Comparison of ENCODE assay signal across 10 mouse cellular contexts in the genomic region with DNA sequence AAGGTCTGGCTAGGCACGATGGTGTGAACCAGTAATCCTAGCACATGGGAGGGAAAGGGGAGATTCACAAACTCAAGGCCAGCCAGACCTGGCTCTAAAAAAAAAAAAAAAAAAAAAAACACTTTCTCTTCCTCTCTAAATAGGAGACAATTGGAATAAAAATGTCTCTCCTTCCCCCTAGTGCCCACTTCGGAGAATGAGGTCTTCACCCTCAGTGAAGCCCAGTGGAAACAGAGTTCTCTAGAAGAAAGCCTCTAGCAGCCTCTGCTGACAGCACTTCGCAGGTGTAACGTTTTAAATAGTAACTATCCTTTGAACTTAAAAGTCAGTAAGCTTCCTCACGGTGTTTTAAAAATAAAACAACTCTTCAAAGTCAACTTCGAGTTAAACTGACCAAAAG. TPM values are rescaled to one million over a fixed set of nuclear protein-coding genes. Genes with fewer than 3 reads are reported as not detected.
DNase-seq lines count a peak whose midpoint lies in the region; ATAC-seq and TF ChIP-seq lines count a peak whose summit lies in the region.
"Had no signal": no experiment of that assay in that cellular context is flagged by ENCODE, and none has a peak within 500 bp of the region (broad histone marks: within the 10 kb centered on the region; RNA-seq: fewer than 3 reads in every experiment).

No protein-coding gene starts in this region.

- WGBS in kidney, embryonic 15.5 days, result 45% methylated on average over 6 of the region's 6 CpGs
- WGBS in midbrain, postnatal 0 days, result 79% methylated on average over 6 of the region's 6 CpGs
- 82% methylated on average over 6 of the region's 6 CpGs for WGBS in midbrain, embryonic 11.5 days
- 52% methylated on average over 6 of the region's 6 CpGs for WGBS in stomach, postnatal 0 days

- TF ChIP-seq EP300 in stomach, postnatal 0 days (optimal IDR thresholded peaks at IDR 0.05), result no peak

- DNase-seq in cerebellum, postnatal 14 days, result peak; percentile 5 to 10
- no peak for DNase-seq in cerebellum, adult 11 months
- no peak for DNase-seq in kidney, adult 9 months
- DNase-seq in midbrain, postnatal 0 days (ENCODE audit: low spot score), result peak; percentile 57
- DNase-seq in midbrain, embryonic 11.5 days (ENCODE audit: low spot score, missing footprints), result no peak
- no peak for DNase-seq in stomach, postnatal 0 days (ENCODE audit: low spot score)
- DNase-seq in urinary bladder, postnatal 4 days (ENCODE audit: low spot score in 2 of 2), result no peak
- DNase-seq: gastrocnemius, postnatal 25 days had no signal

- 0 out of 2 replicates have a peak, but pooled peaks have one; percentile 46 for ATAC-seq in kidney, embryonic 15.5 days (replicated peaks; ENCODE audit: low FRiP score)
- no peak for ATAC-seq in midbrain, postnatal 0 days (ENCODE audit: low FRiP score)
- ATAC-seq in midbrain, embryonic 11.5 days (ENCODE audit: low FRiP score), result no peak
- no peak for ATAC-seq in stomach, postnatal 0 days (ENCODE audit: low FRiP score, low TSS enrichment)

- no peak overlapping the region for H3K27ac ChIP-seq in kidney, embryonic 15.5 days
- H3K27ac ChIP-seq in midbrain, postnatal 0 days (ENCODE audit: low read depth, low read length), result no peak overlapping the region
- no peak overlapping the region for H3K27ac ChIP-seq in midbrain, embryonic 11.5 days (ENCODE audit: low read depth, low read length)
- H3K27ac ChIP-seq in stomach, postnatal 0 days (replicated peaks), result no peak overlapping the region
- H3K27ac ChIP-seq: midbrain, embryonic 12.5 days had no signal

- TF ChIP-seq CTCF in midbrain, postnatal 0 days (IDR thresholded peaks at IDR 0.05), result peak; percentile 71
- peak; percentile 70 for TF ChIP-seq CTCF in stomach, postnatal 0 days (IDR thresholded peaks at IDR 0.05; ENCODE audit: low read depth)

- no peaks in the 10 kb centered on the region for H3K27me3 ChIP-seq in kidney, embryonic 15.5 days
- no peaks in the 10 kb centered on the region for H3K27me3 ChIP-seq in midbrain, postnatal 0 days (ENCODE audit: insufficient read depth, low read length)
- no peaks in the 10 kb centered on the region for H3K27me3 ChIP-seq in midbrain, embryonic 11.5 days (ENCODE audit: control insufficient read depth, insufficient read depth, low read length)
- no peaks in the 10 kb centered on the region for H3K27me3 ChIP-seq in stomach, postnatal 0 days (ENCODE audit: control insufficient read depth, insufficient read depth, low read length)
- H3K27me3 ChIP-seq: midbrain, embryonic 12.5 days had no signal

- no peak overlapping the region for H3K9ac ChIP-seq in kidney, embryonic 15.5 days
- H3K9ac ChIP-seq in midbrain, postnatal 0 days (replicated peaks; ENCODE audit: low read length, poor library complexity, severe bottlenecking), result no peak overlapping the region
- no peak overlapping the region for H3K9ac ChIP-seq in midbrain, embryonic 11.5 days (ENCODE audit: low read length)
- no peak overlapping the region for H3K9ac ChIP-seq in stomach, postnatal 0 days (ENCODE audit: low read length)
- H3K9ac ChIP-seq: midbrain, embryonic 12.5 days had no signal

- no peaks in the 10 kb centered on the region for H3K9me3 ChIP-seq in kidney, embryonic 15.5 days (replicated peaks)
- no peaks in the 10 kb centered on the region for H3K9me3 ChIP-seq in midbrain, postnatal 0 days (ENCODE audit: low read length)
- no peaks in the 10 kb centered on the region for H3K9me3 ChIP-seq in midbrain, embryonic 11.5 days (ENCODE audit: control insufficient read depth, low read length)
- H3K9me3 ChIP-seq in stomach, postnatal 0 days (ENCODE audit: control insufficient read depth, low read length), result no peaks in the 10 kb centered on the region
- H3K9me3 ChIP-seq: midbrain, embryonic 12.5 days had no signal

- no peaks in the 10 kb centered on the region for H3K4me1 ChIP-seq in kidney, embryonic 15.5 days
- no peaks in the 10 kb centered on the region for H3K4me1 ChIP-seq in midbrain, postnatal 0 days (ENCODE audit: insufficient read depth, low read length)
- H3K4me1 ChIP-seq in midbrain, embryonic 11.5 days (ENCODE audit: control insufficient read depth, insufficient read depth, low read length), result no peaks in the 10 kb centered on the region
- no peaks in the 10 kb centered on the region for H3K4me1 ChIP-seq in stomach, postnatal 0 days (replicated peaks; ENCODE audit: control insufficient read depth, insufficient read depth)
- H3K4me1 ChIP-seq: midbrain, embryonic 12.5 days had no signal

- peaks cover 7% of the 10 kb centered on the region; the same call in 1 of the 2 replicates for H3K36me3 ChIP-seq in kidney, embryonic 15.5 days
- peaks cover 19% of the 10 kb centered on the region for H3K36me3 ChIP-seq in midbrain, postnatal 0 days (ENCODE audit: insufficient read depth, low read length)
- H3K36me3 ChIP-seq in midbrain, embryonic 11.5 days (ENCODE audit: control insufficient read depth, insufficient read depth, low read length), result no peaks in the 10 kb centered on the region; the same call in 1 of the 2 replicates
- H3K36me3 ChIP-seq in stomach, postnatal 0 days (ENCODE audit: control insufficient read depth, insufficient read depth, low read length), result no peaks in the 10 kb centered on the region

- H3K4me3 ChIP-seq in kidney, embryonic 15.5 days (replicated peaks), result no peak overlapping the region
- H3K4me3 ChIP-seq in midbrain, postnatal 0 days (ENCODE audit: low read depth, low read length), result no peak overlapping the region
- H3K4me3 ChIP-seq in midbrain, embryonic 11.5 days (ENCODE audit: low read depth, low read length), result no peak overlapping the region
- H3K4me3 ChIP-seq in stomach, postnatal 0 days (ENCODE audit: low read depth, low read length), result no peak overlapping the region
- H3K4me3 ChIP-seq: midbrain, embryonic 12.5 days had no signal

- H3K4me2 ChIP-seq in kidney, embryonic 15.5 days, result 0 out of 2 replicates have a peak overlapping the region, but pooled peaks have one; percentile 0
- no peak overlapping the region for H3K4me2 ChIP-seq in midbrain, postnatal 0 days (ENCODE audit: low read depth, low read length, poor library complexity, severe bottlenecking)
- H3K4me2 ChIP-seq in midbrain, embryonic 11.5 days, result no peak overlapping the region
- no peak overlapping the region for H3K4me2 ChIP-seq in stomach, postnatal 0 days (replicated peaks; ENCODE audit: low read depth)
- H3K4me2 ChIP-seq: midbrain, embryonic 12.5 days had no signal

RNA-seq across cellular contexts. Expression of gene Wdr70, which starts 33.8 kb away (rescaled TPM):
- 58.7 and 59.4 TPM in 2 replicates for polyA plus RNA-seq in kidney, embryonic 15.5 days (2015; fragmentation: Nextera tagmentation; extraction: Ambion mirVana)
- 44.6 and 49.8 TPM in 2 replicates for total RNA-seq in midbrain, postnatal 0 days (2014; rRNA removed)
- polyA plus RNA-seq in midbrain, postnatal 0 days (2015; fragmentation: Nextera tagmentation; extraction: Ambion mirVana), result 68.6 and 73.8 TPM in 2 replicates
- polyA plus RNA-seq in midbrain, embryonic 11.5 days (2014; fragmentation: Nextera tagmentation; extraction: Ambion mirVana), result 81.5 and 82.2 TPM in 2 replicates
- polyA plus RNA-seq in stomach, postnatal 0 days (2015; fragmentation: Nextera tagmentation; extraction: Ambion mirVana), result 21.4 and 22.6 TPM in 2 replicates

RNA-seq across cellular contexts. Expression of gene Nup155, which starts 43.9 kb away (rescaled TPM):
- polyA plus RNA-seq in kidney, embryonic 15.5 days (2015; fragmentation: Nextera tagmentation; extraction: Ambion mirVana), result 18.8 and 19.7 TPM in 2 replicates
- 42.0 and 43.7 TPM in 2 replicates for total RNA-seq in midbrain, postnatal 0 days (2014; rRNA removed)
- polyA plus RNA-seq in midbrain, postnatal 0 days (2015; fragmentation: Nextera tagmentation; extraction: Ambion mirVana), result 6.2 and 6.8 TPM in 2 replicates
- polyA plus RNA-seq in midbrain, embryonic 11.5 days (2014; fragmentation: Nextera tagmentation; extraction: Ambion mirVana), result 29.8 and 32.2 TPM in 2 replicates
- 3.0 and 3.8 TPM in 2 replicates for polyA plus RNA-seq in stomach, postnatal 0 days (2015; fragmentation: Nextera tagmentation; extraction: Ambion mirVana)

Comparison
In these comparisons a context has a peak if more than half of its experiments do, and no peak if none do; other contexts are left out.
1. DNase-seq: peak in cerebellum, postnatal 14 days (2 of 2) and midbrain, postnatal 0 days (single experiment); none in cerebellum, adult 11 months (single experiment), kidney, adult 9 months (single experiment), midbrain, embryonic 11.5 days (single experiment), stomach, postnatal 0 days (single experiment) and urinary bladder, postnatal 4 days (0 of 2).